Mouse (Mus musculus) liver, postnatal 0 days (tissue): ENCODE measurements at regions not wholly inside any gene's neighbourhood (a gene's known extent, or its start where the extent isn't known, plus 50 kb on each side); places are given as distances from the start of the nearest gene placed in this dataset.

Experiments
- ATAC-seq: fragments of 200-750 bp; cut with Nextera tagmentation; 2 replicates; pipeline ENCODE4 v1.8.0; 2017; ENCODE audit warnings: mild to moderate bottlenecking, moderate library complexity
- DNase-seq: peaks from one replicate; pipeline ENCODE4 v3.0.0-alpha.2; 2016
- H3K27ac ChIP-seq: fragments of 300-500 bp; sonication (generic); 2 replicates; pipeline ENCODE4 v1.5.1; 2014; ENCODE audit warnings: antibody characterized with exemption, moderate library complexity, mild to moderate bottlenecking, low read depth
- H3K27me3 ChIP-seq: fragments of 300-500 bp; sonication (generic); 2 replicates; pipeline ENCODE4 v1.6.1; 2014; ENCODE audit warnings: low read length, control low read depth, mixed read lengths; ENCODE audit not compliant: insufficient read depth
- H3K36me3 ChIP-seq: fragments of 300-500 bp; sonication (generic); replicated peaks from 2 replicates; pipeline ENCODE4 v1.6.1; 2014; ENCODE audit warnings: mild to moderate bottlenecking, control low read depth, low read length, moderate library complexity, mixed read lengths; ENCODE audit not compliant: insufficient read depth
- H3K4me1 ChIP-seq: fragments of 300-500 bp; sonication (generic); 2 replicates; pipeline ENCODE4 v1.6.1; 2014; ENCODE audit warnings: antibody characterized with exemption, mild to moderate bottlenecking, control low read depth; ENCODE audit not compliant: insufficient read depth
- H3K4me2 ChIP-seq: fragments of 300-500 bp; sonication (generic); 2 replicates; pipeline ENCODE4 v1.6.1; 2014; ENCODE audit warnings: low read depth, mild to moderate bottlenecking, low read length, moderate library complexity, mixed read lengths
- H3K4me3 ChIP-seq: fragments of 300-500 bp; sonication (generic); 2 replicates; pipeline ENCODE4 v1.5.1; 2014; ENCODE audit warnings: low read depth, low read length
- H3K9ac ChIP-seq: fragments of 300-500 bp; sonication (generic); replicated peaks from 2 replicates; pipeline ENCODE4 v1.6.1; 2014; ENCODE audit warnings: mild to moderate bottlenecking, moderate library complexity
- H3K9me3 ChIP-seq: fragments of 300-500 bp; sonication (generic); 2 replicates; pipeline ENCODE4 v1.6.1; 2016; ENCODE audit warnings: mild to moderate bottlenecking, control low read depth, low read length, mixed read lengths
- CTCF ChIP-seq: sonication (generic); IDR thresholded peaks from 2 replicates; pipeline ENCODE4 v1.5.1; 2016; ENCODE audit warnings: antibody characterized with exemption, low read depth
- EP300 ChIP-seq: IDR thresholded peaks from 2 replicates; pipeline ENCODE4 v1.6.1; 2016; ENCODE audit warnings: antibody characterized with exemption, low read depth, mild to moderate bottlenecking
- WGBS: fragments of 180-500 bp; shearing (Covaris S2); extraction: QIAGEN DNeasy Blood & Tissue Kit; methylation state at CpG from one replicate; pipeline ENCODE4 v1.1.7; 2014; ENCODE audit not compliant: insufficient replicate concordance; 5-methylcytosine and 5-hydroxymethylcytosine counted together

DNA sequence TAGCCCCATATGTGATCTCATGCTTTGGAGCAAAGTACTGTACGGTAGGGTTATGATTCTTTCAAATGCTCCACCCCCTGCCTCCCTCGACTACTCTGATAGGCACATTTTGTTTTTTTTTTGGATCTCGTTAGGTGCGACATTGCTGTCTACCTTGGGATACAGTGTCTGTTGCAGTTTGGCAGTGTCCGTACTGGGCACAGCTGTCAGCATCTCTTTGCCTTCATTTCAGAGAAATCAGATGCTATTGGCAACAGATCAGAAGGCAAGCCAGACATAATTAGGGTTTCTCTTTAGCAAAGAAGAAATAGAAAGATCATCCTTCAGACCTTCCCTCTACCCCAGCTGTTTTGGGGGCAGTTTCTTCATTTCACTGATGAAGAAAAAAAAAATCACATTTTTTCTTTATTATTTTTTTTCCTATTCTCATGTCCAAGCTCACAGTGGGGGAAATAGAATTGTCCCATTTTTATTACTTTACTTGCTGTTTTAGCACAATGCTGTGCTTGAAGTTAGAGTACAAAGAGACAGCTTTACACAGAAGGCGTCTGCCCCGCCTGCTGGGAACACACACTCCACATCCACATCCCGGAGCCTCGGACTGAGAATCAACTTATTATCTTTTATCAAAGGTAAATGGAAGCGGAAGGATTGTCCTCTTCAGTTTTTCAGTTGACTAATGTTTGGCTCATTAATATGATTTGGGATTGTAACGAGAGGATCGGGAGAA, 420.8 kb upstream of the Got2 start:
- Histone ChIP-seq H3K4me1 (no peaks in the 10 kb centered on the region), H3K27me3 (no peaks in the 10 kb centered on the region), H3K4me3 (no peak overlapping the region), H3K4me2 (no peak overlapping the region), H3K27ac (no peak overlapping the region), H3K9ac (no peak overlapping the region), H3K9me3 (0 out of 2 replicates have a peak, but pooled peaks cover 2% of the 10 kb centered on the region), H3K36me3 (no peaks in the 10 kb centered on the region)
- WGBS: 82% methylated on average over 12 of the region's 12 CpGs
- no peak for TF ChIP-seq CTCF
- TF ChIP-seq EP300: no peak
- no peak for DNase-seq
- ATAC-seq: no peak

DNA sequence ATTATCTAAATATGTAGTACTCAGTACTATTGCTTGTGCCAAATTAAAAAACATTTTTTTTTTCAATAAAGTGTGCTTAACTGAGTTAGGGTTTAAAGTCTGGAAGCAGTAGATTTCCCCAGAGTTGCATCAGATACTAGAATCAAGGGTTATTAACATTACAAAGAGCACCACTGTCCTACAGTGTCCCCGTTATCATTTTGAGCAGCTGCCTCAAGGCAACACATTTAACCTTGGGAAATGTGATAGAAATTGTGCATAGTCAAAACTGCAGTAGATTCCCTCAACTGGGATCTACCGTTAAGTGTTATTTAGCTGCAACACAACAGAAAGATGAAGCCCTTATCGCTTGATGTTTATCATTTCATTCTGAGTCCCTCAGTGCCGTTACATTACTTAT, 408.3 kb upstream of the Got2 start:
- no peaks in the 10 kb centered on the region for H3K9me3 ChIP-seq
- H3K4me3 ChIP-seq: no peak overlapping the region
- no peaks in the 10 kb centered on the region for H3K4me1 ChIP-seq
- 72% methylated on average over 4 of the region's 4 CpGs for WGBS
- H3K36me3 ChIP-seq: no peaks in the 10 kb centered on the region
- H3K27ac ChIP-seq: no peak overlapping the region
- DNase-seq (no peak), ATAC-seq (no peak)
- H3K9ac ChIP-seq: no peak overlapping the region
- no peak overlapping the region for H3K4me2 ChIP-seq
- H3K27me3 ChIP-seq: no peaks in the 10 kb centered on the region
- TF ChIP-seq EP300 (no peak), CTCF (no peak)

DNA sequence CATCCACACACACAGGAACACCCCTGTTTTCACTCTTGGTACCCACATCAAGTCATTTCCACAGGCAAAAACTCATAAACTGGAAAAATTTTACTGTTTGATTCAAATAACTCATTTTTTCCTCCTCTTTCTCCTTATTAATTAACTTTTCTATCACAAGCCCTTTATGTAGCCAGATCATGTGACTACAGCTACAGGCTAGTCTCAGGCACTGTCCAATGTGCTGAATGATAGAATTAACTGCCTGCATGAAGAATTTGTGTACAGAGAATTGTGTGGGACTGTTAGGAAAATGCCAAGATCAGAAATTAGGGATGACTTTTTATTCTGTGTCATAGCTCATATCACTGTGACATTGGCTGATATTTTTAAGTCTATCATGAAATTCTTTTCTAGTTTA, 402.4 kb upstream of the Got2 start:
- DNase-seq (no peak), ATAC-seq (no peak)
- H3K27me3 ChIP-seq: no peaks in the 10 kb centered on the region
- no peak overlapping the region for H3K4me2 ChIP-seq
- no peaks in the 10 kb centered on the region for H3K9me3 ChIP-seq
- H3K4me3 ChIP-seq: no peak overlapping the region
- no peaks in the 10 kb centered on the region for H3K36me3 ChIP-seq
- H3K9ac ChIP-seq: no peak overlapping the region
- TF ChIP-seq EP300 (no peak), CTCF (no peak)
- H3K4me1 ChIP-seq: no peaks in the 10 kb centered on the region
- H3K27ac ChIP-seq: no peak overlapping the region

DNA sequence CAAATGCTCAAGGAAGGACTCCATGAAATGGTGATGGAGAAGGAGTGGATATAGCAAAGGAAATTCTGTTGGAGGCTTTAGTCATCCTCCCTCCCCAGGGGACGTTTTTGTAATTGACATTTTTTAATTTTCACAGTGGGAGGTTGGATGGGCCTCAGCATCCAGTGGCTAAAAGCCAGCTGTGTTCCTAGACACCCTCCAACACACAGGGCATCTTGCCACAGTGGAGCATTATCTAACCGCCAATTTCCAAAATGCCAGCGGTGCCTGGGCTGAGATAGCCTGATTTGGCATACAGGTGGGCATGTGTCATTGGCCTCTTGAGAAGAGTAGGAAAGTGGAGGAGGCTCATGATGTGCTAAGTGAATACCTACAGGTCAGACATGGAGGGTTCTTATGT, 401.2 kb upstream of the Got2 start:
- Histone ChIP-seq H3K27ac (no peak overlapping the region), H3K4me3 (no peak overlapping the region), H3K4me1 (no peaks in the 10 kb centered on the region), H3K9me3 (no peaks in the 10 kb centered on the region), H3K27me3 (no peaks in the 10 kb centered on the region), H3K4me2 (no peak overlapping the region), H3K9ac (no peak overlapping the region), H3K36me3 (no peaks in the 10 kb centered on the region)
- 71% methylated on average over 3 of the region's 3 CpGs for WGBS
- TF ChIP-seq EP300 (no peak), CTCF (no peak)
- DNase-seq (no peak), ATAC-seq (no peak)

DNA sequence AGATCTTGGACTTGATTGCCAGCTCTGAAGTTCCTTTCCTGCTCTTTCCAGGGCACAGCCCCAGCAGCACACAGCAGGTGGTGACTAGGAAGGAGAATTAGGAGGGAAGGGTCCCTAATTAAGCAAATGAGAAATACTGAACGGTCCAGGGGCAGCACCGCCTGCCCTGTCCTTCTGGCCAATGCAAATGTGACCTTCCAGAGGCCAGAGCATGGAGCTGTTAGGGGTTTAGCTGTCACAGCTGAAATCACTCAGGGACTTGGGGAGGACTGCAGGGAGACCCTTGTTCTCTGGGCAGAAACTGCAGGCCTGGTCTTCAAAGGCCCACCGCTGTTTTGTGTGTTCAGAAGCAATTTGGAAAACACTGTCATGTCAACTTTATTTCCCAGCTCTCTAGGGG, 400.2 kb upstream of the Got2 start:
- H3K4me3 ChIP-seq: no peak overlapping the region
- no peak for ATAC-seq
- no peak for DNase-seq
- TF ChIP-seq EP300: no peak
- H3K36me3 ChIP-seq: no peaks in the 10 kb centered on the region
- WGBS: 44% methylated on average over 3 of the region's 3 CpGs
- no peak overlapping the region for H3K9ac ChIP-seq
- H3K27ac ChIP-seq: no peak overlapping the region
- H3K9me3 ChIP-seq: no peaks in the 10 kb centered on the region
- no peaks in the 10 kb centered on the region for H3K27me3 ChIP-seq
- H3K4me2 ChIP-seq: no peak overlapping the region
- no peaks in the 10 kb centered on the region for H3K4me1 ChIP-seq

DNA sequence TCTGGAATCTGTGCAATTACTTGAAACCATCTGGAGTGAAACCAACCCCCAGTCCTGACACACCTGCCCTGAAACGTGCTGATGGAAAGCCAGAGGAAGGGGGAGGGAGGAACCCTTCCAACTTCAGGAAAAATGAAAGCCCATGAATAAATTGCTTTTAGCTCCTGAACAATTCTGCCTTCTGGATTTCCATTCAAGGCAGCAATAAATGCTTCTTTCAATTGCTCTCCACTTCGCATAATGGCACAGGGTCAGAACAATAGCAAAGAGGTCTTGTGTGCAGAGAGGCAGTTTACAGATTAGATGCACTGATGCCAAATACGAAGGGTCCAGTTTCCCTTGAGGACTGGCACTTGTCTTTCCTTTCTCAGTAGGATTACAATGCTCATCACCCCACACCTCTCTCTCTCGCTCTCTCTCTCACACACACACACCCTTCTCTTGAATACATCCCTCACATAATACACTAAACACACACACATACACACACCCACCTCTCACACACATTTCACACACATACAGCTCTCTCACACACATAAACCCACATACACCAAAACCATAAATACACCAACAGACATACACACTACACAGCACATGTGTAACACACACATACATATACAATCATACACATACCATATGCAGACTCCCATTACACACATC, 389.3 kb upstream of the Got2 start:
- ATAC-seq (no peak), DNase-seq (no peak)
- 56% methylated on average over 4 of the region's 4 CpGs for WGBS
- Histone ChIP-seq H3K9ac (no peak overlapping the region), H3K9me3 (no peaks in the 10 kb centered on the region), H3K27ac (no peak overlapping the region), H3K4me2 (no peak overlapping the region), H3K36me3 (no peaks in the 10 kb centered on the region), H3K27me3 (no peaks in the 10 kb centered on the region), H3K4me3 (no peak overlapping the region), H3K4me1 (no peaks in the 10 kb centered on the region)
- TF ChIP-seq CTCF (no peak), EP300 (no peak)
